Mouse (Mus musculus): Measurements from ENCODE around the gene Gli1. TPM values are rescaled to one million over a fixed set of nuclear protein-coding genes. Genes with fewer than 3 reads are reported as not detected.

Gli1 gene
- polyA plus RNA-seq, 1 experiment = 19.8 TPM

DNA sequence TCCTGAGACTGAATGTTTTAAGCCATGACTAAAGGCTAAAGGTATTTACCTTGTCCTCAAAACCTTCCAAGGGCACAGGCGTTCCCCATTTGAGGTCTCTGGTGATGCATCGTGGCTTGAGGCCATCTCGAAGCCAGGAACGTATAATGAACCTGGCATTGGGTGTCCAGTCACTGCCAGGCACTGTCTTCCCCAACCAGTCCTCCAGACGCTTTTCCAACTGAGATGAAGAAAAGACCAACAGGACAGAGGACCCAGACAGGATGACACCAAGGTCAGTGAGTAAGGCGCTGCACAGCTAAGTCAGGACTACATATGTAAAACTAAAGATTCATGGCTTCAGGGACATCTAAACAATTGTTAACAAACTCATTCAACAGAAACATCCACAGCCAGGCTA, 41.4 kb downstream of the Gli1 start:
- Histone ChIP-seq H3K9me3 (replicated peaks; ENCODE audit: control insufficient read depth, insufficient read depth, low read length, poor library complexity, severe bottlenecking) (peaks cover 10% of the 10 kb centered on the region), H3K4me1 (ENCODE audit: control insufficient read depth, insufficient read depth, low read length) (no peaks in the 10 kb centered on the region), H3K9ac (ENCODE audit: low read depth, poor library complexity, severe bottlenecking) (no peak overlapping the region), H3K4me3 (ENCODE audit: low read depth, low read length) (no peak overlapping the region), H3K27ac (ENCODE audit: insufficient read depth, low read length) (no peak overlapping the region), H3K27me3 (ENCODE audit: control insufficient read depth, insufficient read depth, low read length, poor library complexity, severe bottlenecking) (no peaks in the 10 kb centered on the region), H3K36me3 (ENCODE audit: control insufficient read depth, insufficient read depth, low read length, poor library complexity, severe bottlenecking) (peaks cover 72% of the 10 kb centered on the region)
- TF ChIP-seq POLR2A (IDR thresholded peaks at IDR 0.05; ENCODE audit: insufficient read depth, low read length) (no peak), CTCF (IDR thresholded peaks at IDR 0.05; ENCODE audit: low read depth, low read length) (no peak), EP300 (IDR thresholded peaks at IDR 0.05; ENCODE audit: insufficient read depth, low read depth, low read length) (no peak)

DNA sequence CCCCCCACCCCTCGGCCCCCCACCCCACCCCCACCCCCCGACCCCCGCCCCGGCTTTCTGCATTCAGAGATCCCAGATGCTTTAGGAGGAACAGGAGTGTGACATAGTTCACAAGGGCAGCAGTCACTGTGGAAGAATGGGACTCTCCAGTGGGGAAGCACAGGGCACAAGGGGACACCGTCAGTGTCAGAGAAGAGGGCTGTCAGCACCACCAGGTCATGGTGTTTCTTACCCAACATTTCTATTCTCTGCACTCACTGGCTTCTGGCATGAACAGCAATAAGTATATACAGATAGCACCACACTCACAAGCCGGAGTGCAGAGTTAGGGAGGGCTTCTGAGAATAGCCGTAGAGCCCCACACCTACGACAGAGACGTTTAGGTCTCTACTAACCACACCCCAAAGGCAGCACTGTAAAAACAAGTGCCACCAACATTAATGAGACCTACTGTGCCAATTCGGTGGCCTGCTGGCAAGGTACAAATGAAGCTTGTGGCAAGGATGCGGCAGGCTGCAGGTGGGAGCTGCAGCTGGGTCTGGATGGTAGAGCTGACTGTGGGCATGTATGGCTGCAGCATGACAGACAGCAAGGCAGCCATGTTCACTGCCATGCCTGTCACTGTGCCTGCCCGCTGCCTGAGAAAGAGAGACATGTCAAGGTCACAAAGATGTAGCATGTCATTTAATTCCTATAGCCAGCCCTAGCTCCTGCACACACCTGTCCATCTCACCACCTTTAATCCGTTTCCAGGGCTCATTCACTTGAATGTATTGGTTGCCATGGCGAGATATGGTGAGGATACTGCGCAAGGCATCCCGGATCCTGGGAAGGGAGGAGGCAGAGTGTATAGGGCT, 44.5 kb downstream of the Gli1 start:
- no peak for TF ChIP-seq CTCF (IDR thresholded peaks at IDR 0.05; ENCODE audit: low read depth, low read length)
- TF ChIP-seq POLR2A (IDR thresholded peaks at IDR 0.05; ENCODE audit: insufficient read depth, low read length) = no peak
- no peak for TF ChIP-seq EP300 (IDR thresholded peaks at IDR 0.05; ENCODE audit: insufficient read depth, low read depth, low read length)
- Histone ChIP-seq H3K9ac (ENCODE audit: low read depth, poor library complexity, severe bottlenecking) (no peak overlapping the region), H3K4me1 (ENCODE audit: control insufficient read depth, insufficient read depth, low read length) (no peaks in the 10 kb centered on the region), H3K27me3 (ENCODE audit: control insufficient read depth, insufficient read depth, low read length, poor library complexity, severe bottlenecking) (no peaks in the 10 kb centered on the region), H3K9me3 (replicated peaks; ENCODE audit: control insufficient read depth, insufficient read depth, low read length, poor library complexity, severe bottlenecking) (peaks cover 12% of the 10 kb centered on the region), H3K27ac (ENCODE audit: insufficient read depth, low read length) (no peak overlapping the region), H3K36me3 (ENCODE audit: control insufficient read depth, insufficient read depth, low read length, poor library complexity, severe bottlenecking) (peaks cover 67% of the 10 kb centered on the region), H3K4me3 (ENCODE audit: low read depth, low read length) (no peak overlapping the region)

DNA sequence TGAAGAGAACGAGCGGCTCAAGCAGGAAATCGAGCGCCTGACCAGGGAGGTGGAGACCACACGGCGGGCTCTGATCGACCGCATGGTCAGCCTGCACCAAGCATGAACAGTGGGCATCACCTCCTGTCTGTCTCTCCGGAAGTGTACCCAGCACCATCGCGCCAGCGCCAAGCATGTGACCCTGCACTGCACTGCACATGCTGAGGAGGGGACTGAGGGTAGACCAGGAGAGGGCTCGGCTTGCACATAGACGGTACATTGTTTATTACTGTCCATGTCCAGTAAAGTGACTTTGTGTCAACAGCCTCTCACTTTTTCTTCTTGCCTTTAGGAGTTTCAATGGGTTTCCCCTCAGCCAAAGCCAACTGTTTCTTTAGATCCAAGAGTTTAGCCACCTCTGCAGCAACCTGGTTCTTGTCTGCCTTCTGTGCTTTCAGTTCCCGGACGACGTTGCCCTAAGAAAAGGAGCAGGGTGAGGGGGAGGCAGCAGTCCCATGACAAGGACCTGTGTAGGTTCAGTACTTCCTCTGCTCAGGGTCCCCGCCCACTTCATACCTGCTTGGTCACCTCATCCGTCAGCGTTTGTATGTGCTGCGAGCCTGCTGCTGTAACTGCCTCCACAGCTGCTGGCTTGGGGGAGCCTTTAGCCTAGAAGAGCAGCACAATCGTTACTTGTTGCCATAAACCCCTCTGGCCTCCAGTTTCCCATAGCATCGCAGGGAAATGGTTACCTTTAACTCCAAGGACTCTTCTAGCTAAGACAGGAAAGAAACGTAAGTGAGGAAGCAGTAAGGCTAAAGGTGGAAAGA, 45.6 kb downstream of the Gli1 start:
- Histone ChIP-seq H3K27me3 (ENCODE audit: control insufficient read depth, insufficient read depth, low read length, poor library complexity, severe bottlenecking) (no peaks in the 10 kb centered on the region), H3K9me3 (replicated peaks; ENCODE audit: control insufficient read depth, insufficient read depth, low read length, poor library complexity, severe bottlenecking) (peaks cover 12% of the 10 kb centered on the region), H3K9ac (ENCODE audit: low read depth, poor library complexity, severe bottlenecking) (no peak overlapping the region), H3K27ac (ENCODE audit: insufficient read depth, low read length) (no peak overlapping the region), H3K4me3 (ENCODE audit: low read depth, low read length) (no peak overlapping the region), H3K36me3 (ENCODE audit: control insufficient read depth, insufficient read depth, low read length, poor library complexity, severe bottlenecking) (peaks cover 59% of the 10 kb centered on the region), H3K4me1 (ENCODE audit: control insufficient read depth, insufficient read depth, low read length) (no peaks in the 10 kb centered on the region)
- TF ChIP-seq POLR2A (IDR thresholded peaks at IDR 0.05; ENCODE audit: insufficient read depth, low read length) (no peak), EP300 (IDR thresholded peaks at IDR 0.05; ENCODE audit: insufficient read depth, low read depth, low read length) (no peak), CTCF (IDR thresholded peaks at IDR 0.05; ENCODE audit: low read depth, low read length) (no peak)

DNA sequence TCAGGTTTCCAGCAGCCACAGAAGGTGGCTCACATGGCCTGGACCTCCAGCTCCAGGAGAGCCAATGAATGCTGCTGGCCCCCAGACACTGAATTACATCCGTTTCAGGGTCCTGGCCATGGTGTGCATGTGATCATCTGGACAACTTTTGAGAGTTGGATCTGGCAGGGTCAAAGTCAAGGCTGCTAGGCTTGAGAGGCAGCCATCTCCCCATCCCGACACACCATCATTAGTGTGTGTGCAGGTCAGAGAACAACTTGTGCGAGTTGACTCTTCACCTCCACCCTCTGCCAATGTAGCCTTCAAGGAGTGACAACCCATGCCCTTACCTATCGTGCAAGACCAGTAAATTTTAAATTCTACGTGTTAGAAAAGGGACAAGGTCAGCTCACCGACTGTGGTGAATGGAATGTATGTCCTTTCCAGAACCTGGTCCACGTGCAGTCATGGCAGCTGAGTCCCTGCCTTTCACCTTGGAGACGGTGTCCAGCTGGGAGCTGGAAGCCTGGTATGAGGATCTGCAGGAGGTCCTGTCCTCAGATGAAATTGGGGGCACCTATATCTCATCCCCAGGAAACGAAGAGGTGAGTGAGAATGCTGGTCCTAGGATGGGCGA, 46.8 kb downstream of the Gli1 start:
- Histone ChIP-seq H3K9ac (ENCODE audit: low read depth, poor library complexity, severe bottlenecking) (no peak overlapping the region), H3K9me3 (replicated peaks; ENCODE audit: control insufficient read depth, insufficient read depth, low read length, poor library complexity, severe bottlenecking) (peaks cover 12% of the 10 kb centered on the region), H3K4me1 (ENCODE audit: control insufficient read depth, insufficient read depth, low read length) (no peaks in the 10 kb centered on the region), H3K27me3 (ENCODE audit: control insufficient read depth, insufficient read depth, low read length, poor library complexity, severe bottlenecking) (no peaks in the 10 kb centered on the region), H3K36me3 (ENCODE audit: control insufficient read depth, insufficient read depth, low read length, poor library complexity, severe bottlenecking) (peaks cover 52% of the 10 kb centered on the region), H3K4me3 (ENCODE audit: low read depth, low read length) (no peak overlapping the region), H3K27ac (ENCODE audit: insufficient read depth, low read length) (no peak overlapping the region)
- TF ChIP-seq CTCF (IDR thresholded peaks at IDR 0.05; ENCODE audit: low read depth, low read length) (no peak), POLR2A (IDR thresholded peaks at IDR 0.05; ENCODE audit: insufficient read depth, low read length) (no peak), EP300 (IDR thresholded peaks at IDR 0.05; ENCODE audit: insufficient read depth, low read depth, low read length) (no peak)

DNA sequence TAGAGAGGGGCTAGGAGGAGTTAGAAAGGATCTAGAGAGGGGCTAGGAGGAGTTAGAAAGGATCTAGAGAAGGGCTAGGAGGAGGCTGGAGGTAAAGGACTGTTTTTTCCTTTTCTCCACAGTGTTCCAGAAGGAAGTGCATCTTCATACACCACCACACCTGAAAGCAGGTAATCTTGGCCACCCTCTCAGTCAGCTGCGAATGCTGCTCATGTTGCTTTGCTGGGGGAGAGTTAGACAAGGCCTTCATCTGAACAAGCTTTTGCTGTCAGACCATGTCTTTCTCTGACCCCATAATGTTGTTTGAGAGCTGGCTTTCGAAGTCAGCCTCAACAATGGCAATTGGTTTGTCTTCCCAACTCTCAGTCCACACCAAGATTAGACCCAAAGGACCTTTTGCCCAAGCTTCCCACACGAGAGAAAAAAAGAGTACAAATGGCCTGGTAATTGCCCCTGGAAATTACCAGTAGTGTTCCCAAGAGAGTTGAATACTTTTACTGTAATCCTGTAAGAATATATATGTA, 48.1 kb downstream of the Gli1 start:
- H3K27ac ChIP-seq (ENCODE audit: insufficient read depth, low read length) = no peak overlapping the region
- no peak overlapping the region for H3K9ac ChIP-seq (ENCODE audit: low read depth, poor library complexity, severe bottlenecking)
- no peaks in the 10 kb centered on the region for H3K27me3 ChIP-seq (ENCODE audit: control insufficient read depth, insufficient read depth, low read length, poor library complexity, severe bottlenecking)
- no peaks in the 10 kb centered on the region for H3K4me1 ChIP-seq (ENCODE audit: control insufficient read depth, insufficient read depth, low read length)
- TF ChIP-seq CTCF (IDR thresholded peaks at IDR 0.05; ENCODE audit: low read depth, low read length) (no peak), EP300 (IDR thresholded peaks at IDR 0.05; ENCODE audit: insufficient read depth, low read depth, low read length) (no peak), POLR2A (IDR thresholded peaks at IDR 0.05; ENCODE audit: insufficient read depth, low read length) (no peak)
- peaks cover 12% of the 10 kb centered on the region for H3K9me3 ChIP-seq (replicated peaks; ENCODE audit: control insufficient read depth, insufficient read depth, low read length, poor library complexity, severe bottlenecking)
- peaks cover 45% of the 10 kb centered on the region for H3K36me3 ChIP-seq (ENCODE audit: control insufficient read depth, insufficient read depth, low read length, poor library complexity, severe bottlenecking)
- H3K4me3 ChIP-seq (ENCODE audit: low read depth, low read length) = no peak overlapping the region
